Mouse (Mus musculus) cerebellum, adult 11-12 months (tissue): Measurements from ENCODE around the gene Rtp3.
A peak's percentile ranks its signal among the peaks of the same experiment; 100 is the strongest.

Experiments used
- DNase-seq: peaks from one replicate; pipeline ENCODE4 v3.0.0; 2022

Gene Rtp3

DNA sequence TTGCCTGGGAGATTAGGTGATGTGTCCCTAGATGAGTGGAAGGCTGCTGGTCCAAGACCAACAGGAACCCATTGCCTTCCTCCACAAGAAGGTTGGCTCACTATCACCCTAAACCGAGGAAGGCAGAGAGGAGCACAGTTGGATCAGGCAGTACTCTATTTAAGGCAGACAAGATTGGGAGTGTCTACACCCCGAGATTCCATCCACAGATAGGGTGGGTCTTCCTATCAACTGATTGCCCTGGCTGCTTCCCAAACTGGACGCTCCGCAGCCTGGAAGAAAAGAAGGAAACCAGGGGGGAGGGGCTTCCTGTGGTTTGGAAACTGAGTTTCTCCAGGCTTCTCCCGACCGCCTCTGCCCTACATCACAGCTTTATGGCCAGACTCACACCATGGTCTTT is at the start of gene Rtp3:
Gene Rtp3, minus strand, starts transcription at position 380 of the 400 bp plus-strand sequence.
- no peak for DNase-seq

DNA sequence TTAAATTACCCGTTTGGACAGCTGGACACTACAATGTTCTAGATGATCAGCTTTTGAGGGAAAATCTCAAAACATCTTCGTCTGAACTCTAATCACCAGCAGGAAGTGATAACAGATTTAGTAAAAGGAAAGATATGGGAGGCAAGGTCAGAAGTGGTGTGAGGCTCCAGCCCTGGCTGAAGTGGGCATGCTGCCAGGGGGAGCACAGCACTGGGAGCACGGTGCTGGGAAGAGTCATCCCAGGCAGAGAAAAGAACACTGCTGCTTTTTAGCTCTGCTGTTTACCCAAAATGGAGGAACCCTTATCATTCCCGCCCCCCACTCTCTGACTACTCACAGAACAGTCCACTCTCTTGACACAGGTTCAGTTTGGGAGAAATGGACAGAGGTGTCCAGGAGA is 49.6 kb upstream of the Rtp3 start:
- no peak for DNase-seq

DNA sequence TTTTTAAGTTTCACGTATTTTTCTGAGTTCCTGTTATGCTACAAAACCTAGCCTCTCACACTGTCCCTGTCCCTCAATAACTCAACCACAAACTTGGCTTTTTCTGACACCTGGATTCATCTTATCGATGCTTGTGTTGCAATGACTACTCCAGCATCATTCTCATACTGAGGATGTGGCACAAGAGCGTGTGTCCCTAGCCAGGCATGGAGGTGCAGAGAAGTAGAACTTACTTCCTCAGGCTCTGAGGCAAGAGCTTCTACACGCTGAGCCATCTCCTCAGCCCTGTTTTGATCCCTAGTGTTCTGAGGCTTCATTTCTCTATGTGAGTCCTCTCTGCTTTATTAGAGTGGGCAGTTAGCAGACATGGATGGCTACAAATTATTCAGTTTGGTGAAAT is 43.3 kb upstream of the Rtp3 start:
- DNase-seq: no peak

DNA sequence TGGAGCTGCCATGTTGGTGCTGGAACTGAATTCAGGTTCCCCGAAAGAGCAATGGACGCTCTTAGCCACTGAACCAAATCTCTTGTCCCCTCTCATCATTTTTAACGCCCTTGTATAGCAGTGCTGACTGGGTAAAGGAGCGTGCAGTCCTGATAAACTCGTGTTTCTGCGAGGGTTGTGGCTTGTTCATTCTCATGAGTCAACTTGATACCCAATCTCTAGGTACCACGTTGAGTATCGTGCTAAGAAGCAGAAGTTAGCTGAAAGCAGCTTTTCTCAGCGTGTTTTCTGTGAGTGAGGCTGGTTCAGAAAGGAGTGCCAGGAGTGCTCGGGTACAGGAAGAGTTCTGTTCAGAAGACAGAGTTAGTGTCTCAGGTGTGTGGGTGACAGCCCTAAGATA is 36.4 kb upstream of the Rtp3 start:
- no peak for DNase-seq

DNA sequence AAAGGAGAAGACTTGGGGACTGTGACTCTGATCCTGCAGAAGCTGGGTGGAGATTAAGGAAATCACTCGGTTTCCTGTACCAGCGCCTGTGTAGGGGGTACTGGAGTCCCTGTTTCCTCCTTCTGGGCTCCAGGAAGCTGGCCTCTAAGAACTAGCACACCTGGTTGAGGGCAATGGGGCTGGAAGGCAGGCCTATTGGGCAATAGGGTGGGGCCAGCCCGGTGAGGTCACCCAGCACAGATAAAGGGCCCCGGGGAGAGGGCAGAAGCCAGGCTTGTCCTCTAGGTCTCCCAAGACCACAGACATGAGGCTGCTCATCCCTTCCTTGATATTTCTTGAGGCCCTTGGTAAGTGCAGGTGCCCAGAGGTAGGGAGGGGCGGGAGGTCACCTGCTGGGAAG is 28.6 kb upstream of the Rtp3 start, which contains the start of gene Ltf:
Gene Ltf, plus strand, starts transcription at position 250 of the 400 bp plus-strand sequence.
- no peak for DNase-seq

DNA sequence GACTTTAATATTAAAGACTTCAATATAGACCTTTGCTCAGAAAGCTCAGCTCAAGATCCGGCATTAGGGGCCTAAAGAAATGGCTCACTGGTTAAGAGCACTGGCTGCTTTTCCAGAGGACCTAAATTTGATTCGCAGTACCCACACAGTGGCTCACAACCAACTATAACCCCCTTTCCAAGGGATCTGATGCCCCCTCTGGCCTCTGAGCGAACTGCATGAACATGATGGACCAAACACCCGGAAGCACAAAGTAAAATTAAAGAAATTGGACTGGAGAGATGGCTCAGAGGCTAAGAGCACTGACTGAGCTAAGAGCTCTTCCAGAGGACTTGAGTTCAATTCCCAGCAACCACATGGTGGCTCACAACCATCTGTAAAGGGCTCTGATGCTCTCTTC is 25.3 kb upstream of the Rtp3 start:
- no peak for DNase-seq

DNA sequence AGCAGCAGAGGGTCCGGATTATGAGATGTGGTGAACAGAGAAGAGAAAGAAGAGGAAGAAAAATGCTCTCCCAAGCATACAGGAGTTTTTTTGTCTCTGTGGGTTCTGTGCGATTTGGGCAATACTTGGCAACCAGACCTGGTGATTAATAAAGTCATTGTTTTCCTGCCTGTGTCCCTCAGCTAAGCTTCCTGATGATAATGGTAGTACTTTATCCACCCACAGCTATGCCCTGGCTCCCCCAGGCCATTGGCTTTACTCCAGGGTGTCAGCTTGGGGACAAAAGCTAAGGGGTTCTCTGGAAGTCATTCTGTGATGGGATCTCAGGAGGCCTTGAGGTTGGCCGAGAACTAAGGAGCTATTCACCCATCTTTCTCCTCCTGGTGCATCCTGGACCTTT is 21.7 kb upstream of the Rtp3 start:
- DNase-seq: no peak

DNA sequence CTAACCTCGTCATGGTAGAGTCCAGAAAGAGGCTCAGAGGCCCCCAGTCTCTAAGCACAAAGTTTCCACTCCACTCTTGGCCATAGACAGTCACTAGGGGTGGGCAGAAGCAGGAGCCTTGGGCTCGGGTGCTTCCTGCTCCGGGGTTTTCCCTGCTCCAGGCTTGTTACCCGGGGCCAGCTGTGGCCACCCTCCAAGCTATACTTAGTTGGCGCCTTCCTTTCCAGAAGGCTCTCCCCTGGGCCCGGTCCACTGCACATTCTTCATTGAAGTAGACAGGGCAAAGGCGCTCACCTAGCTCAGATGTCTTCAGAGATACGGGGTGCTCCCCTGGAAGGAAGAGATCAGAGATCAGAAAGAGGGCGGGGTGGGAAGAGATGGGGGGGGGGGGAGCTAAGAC is 21.2 kb upstream of the Rtp3 start:
- DNase-seq: no peak

DNA sequence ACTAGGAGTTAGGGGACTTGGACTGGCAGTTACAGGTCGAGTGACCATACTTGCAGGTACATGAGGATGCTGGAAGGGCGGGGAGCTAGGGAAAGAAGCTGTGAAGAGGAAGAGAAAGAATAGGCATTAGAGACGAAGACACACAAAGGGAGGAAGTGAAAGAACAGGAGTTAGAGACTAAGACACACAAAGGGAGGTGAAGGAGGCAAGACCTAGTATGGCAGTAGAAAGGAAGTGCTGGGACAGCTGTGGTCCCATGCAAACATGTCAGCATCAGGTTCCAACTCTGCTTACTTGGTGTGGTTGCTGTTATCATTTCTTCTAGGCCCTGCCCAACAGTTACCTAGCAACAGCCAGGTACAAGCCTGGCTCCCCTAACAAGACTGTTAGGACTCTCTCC is 19.4 kb upstream of the Rtp3 start:
- DNase-seq: no peak

DNA sequence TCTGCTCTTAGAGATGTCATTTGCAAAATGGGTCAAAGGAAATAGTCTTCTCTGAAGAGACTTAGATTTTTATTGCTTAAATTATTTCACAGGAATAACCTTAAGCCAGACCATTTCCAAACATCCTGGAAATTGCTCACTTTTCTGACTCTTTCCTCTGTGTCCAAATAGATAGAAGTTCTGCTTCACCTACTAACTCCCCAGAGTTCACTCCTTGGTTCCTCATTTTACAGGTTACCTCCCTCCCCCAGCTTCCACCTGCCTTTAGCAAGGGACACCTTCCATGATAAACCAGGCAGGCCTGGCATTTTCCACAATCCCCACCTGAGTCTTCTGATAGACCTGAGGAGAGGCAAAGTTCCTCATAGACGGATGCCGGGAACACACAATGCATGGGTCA is 16.2 kb upstream of the Rtp3 start:
- DNase-seq: no peak

DNA sequence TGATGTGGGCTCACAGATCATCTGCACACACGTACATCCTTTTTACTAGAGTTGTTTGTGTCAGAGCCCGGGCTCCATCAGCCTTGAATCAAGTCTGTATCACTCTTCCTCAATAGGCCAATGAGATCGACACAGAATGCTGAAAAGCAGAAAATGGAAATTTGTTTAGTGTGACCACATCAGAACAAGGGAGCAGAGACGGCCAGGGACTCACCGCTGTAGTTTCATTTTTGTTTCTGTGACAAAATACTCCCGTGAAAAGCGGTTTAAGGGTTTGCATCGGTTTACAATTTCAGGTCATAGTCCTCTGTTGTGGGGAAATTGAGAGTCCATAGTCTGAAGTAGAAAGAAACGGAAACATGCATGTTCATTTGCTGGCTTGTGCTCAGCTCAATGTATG is 12.9 kb upstream of the Rtp3 start:
- no peak for DNase-seq

DNA sequence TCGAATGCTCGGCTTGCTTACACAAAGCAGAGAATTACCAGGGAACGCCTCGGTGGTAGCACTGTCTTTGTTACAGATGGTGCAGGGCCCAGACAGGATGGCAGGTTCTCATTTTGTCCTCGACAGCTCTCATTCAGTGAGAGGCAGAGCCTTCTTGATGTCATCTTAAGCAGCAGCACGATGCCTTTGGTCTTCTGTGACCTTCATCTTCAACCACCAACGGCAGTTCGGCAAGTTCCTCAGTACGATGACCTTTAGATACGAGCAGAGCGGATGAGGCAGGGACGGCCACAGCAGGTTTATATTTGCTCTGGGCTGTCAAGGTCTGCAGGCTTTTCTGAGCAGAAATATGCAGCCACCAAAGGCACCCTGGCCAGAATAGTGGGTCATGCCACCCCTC is 11.2 kb upstream of the Rtp3 start:
- no peak for DNase-seq

DNA sequence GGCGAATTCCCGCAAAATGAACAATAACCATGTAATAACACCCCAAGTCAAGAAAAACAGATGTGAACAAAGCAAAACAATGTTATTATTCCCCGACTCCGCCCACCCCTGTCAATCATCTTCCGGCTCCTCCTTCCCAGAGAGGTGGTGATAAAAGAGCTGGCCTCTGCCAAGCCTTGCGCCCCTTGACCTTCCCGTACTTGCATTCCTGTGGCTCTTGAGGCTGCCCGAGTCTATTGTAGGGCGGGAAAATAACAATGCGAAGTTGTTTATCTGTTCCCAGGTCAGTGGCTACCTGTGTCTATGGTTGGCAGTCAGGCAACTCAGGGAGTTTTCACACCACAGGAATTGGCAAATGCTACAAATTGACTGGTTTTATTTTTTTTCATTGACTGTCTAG is 9.5 kb upstream of the Rtp3 start:
- no peak for DNase-seq

DNA sequence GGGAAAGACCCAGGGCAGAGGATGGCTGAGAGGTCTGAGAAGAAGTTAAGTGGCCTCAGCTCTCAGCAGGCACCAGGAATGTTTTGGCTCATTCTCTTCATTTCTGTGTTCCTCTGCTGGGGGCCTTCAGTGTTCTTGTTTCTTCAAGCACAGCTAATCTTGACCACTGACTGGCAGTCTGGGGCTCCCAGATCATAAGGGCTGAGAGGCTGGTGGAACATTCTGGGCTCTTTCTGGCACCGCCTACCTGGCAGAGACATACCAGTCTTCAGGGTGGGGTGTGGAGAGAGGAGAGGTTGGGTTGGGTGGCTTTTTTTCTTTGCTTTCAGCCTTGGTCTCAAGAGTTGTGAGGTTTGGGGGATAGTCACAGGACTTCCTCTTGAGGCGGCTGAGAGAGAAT is 8.7 kb upstream of the Rtp3 start:
- no peak for DNase-seq

DNA sequence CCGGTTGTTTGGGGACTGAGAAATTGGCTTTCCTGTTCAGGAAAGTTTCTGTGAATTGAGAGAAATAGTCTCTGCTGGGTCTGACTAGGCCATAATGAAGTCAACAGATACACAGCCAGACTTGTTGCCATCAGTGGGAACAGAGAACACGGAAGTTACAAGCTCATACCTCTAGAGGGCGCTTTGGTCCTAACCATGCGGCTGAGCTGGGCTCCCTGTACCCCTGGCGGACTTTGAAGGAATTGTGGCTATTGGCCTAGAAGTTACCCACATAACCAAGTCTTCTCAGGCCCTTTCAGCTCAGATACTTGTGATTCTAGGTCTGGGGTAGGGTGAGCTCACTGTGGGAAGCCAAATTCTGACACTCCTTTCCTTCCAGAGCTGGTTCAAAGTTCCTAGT is 6.9 kb upstream of the Rtp3 start:
- peak; percentile 23 for DNase-seq

DNA sequence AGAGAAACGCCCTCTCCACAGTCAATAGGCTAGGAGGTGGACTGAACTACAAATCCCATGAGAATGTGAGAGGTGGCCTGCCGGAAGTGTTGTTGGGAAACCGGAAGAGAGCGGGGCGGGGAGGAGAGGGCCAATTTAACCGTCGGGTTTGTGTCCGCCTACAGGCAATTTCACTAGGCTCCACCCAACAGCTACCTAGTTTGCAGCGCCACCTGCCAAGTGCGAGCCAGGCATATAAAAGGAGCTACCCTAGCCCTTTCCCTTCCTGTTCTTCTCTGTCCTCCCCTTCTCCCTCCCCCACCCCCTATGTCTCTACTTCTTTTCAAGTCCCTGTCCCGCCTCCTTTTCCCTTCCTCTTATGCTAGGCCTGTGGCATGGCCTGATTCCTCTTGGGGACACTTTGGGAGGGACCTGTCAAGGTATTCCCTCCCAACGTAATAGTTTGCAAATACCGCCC is 4.4 kb upstream of the Rtp3 start:
- peak; percentile 66 for DNase-seq

DNA sequence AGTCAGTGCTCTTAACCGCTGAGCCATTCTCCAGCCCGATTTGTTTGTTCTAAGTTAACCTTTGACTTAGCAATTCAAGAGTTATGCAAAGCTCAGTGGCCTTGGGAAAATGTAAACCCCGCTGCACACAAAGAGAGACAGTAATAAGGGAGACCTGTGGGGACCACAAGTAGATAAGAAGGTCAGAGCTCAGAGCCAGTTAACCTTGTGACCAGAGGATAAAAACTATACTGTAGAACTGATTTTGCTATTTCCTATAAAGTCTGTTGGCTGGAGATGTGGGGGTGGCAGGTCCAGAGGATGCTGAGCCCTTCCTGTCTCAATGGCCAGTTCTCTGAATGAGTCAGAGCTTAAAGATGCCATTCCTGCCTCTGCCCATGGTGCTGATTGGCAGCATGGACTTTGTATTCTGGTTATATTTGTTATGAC is 2.9 kb upstream of the Rtp3 start:
- DNase-seq: no peak

DNA sequence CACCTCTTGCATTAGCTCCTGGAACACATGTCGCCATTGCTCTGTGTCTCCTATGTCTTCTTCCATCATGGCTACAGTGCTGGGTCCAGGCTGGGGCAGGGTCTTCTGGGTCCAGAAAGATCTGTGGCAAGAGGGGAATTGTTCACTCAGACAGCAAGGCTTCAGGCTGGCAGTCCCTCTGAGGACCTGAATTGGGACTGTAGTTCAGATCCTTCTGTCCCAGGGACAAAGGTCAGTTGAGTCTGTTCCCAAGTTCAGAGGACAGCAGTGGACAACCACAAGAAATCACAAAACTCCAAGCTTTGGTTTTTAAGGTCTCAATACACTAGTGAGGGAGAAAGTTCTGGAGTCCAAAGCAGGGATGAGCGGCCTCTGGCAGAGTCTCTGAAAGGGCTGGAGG is 840 bp downstream of the Rtp3 start:
- no peak for DNase-seq

DNA sequence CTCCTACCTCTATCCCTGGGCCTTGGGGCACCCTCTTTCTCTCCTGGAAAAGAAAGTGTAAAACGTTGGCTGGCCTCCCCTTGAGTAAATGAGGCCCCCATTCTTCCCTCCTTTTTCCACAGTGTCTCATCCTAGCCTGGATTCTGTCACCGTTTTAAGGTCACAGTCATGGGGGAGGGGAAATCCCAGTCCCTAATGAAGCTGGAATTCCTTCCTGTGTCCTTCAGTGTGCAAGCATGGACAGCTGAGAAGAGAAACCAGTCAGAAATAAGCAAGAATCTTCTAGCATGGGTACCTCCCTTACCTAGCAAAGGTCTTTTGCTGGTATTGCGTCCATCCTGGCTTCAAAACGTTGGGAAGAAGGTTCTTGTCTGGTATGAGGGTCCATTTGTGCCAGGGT is 1.2 kb downstream of the Rtp3 start:
- no peak for DNase-seq

DNA sequence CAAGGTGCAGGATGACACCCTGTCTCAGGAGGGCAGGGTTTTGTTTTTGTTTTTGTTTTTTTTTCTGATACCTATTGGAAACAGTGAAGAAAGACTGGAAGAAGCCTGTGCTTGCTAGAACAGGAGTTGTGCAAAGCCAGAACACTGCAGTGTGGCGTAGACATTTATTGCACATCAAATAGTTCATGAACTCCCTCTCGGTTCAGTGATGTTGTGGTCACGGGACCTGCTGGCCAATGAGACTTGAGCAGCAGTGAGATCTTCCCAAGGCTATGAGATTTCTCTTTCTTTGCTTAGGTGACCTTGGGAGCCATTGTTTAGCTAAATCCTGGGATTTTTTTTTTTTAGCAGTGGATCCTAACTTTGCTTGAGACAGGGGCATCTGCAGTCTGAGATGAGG is 2.3 kb downstream of the Rtp3 start:
- no peak for DNase-seq

DNA sequence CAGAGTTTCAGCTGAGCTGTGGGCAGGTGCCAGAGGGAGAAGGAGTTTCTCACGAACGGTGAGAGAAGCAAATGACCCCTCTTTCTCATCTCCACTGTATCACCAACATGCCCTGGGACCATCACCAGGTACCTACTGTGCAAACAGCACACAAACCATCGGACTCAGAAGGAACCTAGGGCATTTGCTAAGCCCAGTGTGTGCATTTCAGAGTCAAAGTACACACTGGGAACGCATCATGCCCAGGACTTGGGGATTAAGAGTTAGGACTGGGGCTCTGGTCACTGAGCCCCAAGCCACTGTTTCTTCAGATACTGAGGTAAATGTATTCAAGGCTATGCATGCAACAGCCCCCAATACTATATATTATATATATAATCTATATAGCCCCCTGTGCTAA is 3.1 kb downstream of the Rtp3 start:
- DNase-seq: no peak

DNA sequence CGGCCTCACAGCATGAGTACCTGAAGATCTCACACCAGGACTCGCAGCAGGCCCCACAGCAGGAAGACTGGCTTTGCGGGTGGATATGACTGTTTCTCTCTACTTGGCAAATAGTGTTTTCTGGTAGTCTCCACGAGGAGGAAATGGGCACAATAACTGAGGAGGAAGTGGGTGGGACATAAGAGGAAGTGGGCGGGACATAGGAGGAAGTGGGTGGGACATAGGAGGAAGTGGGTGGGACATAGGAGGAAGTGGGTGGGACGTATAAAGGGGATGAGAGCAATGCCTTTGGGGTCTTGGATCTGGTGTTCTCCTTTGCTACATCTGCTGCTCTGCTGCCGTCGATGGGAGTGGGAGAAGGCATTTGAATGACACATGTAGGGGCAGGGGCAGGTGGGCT is 4.4 kb downstream of the Rtp3 start:
- DNase-seq: no peak

DNA sequence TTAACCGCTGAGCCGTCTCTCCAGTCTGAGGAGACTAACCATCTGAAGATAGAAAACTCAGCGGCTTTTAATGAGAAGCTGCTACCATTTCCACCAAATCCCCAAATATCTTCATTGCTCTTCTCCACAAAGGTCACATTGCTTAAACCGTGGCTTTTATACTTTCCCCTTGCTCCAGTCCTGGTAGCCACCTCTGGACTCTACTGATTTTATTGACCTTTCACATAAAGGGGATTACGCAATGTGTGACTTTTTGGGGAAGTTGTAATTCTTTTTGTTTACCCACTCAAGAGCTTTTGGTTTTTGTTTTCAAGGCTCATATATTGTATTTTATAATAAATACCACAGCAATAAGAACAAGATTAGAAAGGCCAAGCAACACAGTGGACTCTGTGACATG is 4.8 kb downstream of the Rtp3 start:
- no peak for DNase-seq

DNA sequence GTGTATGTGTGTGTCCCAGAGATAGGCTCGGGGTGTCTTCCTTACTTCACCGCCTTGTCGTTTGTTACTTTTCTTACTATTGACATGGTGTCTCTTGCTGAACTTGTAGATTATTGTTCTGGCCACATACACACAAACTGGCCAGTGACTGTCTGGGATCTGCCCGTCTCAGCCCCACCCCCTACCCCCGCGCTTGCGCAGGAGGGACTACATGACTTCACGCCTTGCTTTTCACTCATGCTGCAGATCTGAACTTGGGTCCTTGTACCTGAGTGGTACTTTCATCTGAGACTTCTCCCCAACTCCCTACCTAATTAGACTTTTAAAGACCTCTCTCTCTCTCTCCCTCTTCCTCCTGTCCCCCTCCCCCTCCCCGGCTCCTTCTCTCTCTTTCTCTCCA is 6.3 kb downstream of the Rtp3 start:
- no peak for DNase-seq

DNA sequence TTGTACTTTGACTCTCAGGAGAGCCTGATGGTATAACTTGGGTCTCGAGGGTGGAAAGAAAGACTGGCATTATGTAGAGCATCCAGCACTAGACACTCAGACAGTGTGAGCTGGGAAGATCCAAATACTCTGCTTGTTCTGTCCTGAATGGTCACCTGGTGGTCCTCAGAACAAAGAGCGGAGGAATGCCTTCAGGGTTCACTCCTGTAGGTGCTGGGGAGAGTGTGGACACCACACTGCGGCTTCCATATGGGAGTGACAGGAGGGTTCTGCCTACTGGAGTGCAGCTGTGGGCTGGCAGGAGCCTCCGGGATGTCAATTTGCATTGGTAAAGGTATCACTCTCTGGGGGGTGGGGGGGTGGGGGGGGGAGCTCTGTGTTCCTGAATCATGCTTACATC is 8.0 kb downstream of the Rtp3 start:
- DNase-seq: no peak

DNA sequence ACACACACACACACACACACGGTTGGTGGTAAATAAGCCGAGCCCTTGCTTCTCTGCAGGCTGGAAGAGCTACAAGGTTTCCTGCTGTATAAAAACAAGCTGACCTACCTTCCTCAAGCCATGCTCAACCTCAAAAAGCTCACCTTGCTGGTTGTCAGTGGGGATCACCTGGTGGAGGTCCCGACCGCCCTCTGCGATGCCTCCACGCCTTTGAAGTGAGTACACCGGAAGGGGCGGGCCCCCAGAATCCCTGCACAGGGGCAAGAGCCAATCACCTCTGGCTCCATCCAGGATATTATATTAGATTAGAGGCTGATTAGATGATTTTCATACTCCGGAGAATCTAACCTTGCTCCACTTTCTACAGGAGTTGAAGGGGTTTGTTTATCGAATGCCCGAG is 11.0 kb downstream of the Rtp3 start:
- DNase-seq: no peak
